Mouse (Mus musculus): ENCODE measurements around the gene Kcnma1.

Kcnma1 gene

GRCm38 (mm10) chr14:24014391-24014790, at the start of gene Kcnma1:
TSS of gene Kcnma1 (minus strand) at chr14:24014491.
- DNase-seq: no peak

GRCm38 (mm10) chr14:24059747-24060146, 45.5 kb upstream of the Kcnma1 start:
- peak; percentile 63 to 71 for DNase-seq

GRCm38 (mm10) chr14:24059287-24059686, 45.0 kb upstream of the Kcnma1 start:
- no peak for DNase-seq

GRCm38 (mm10) chr14:24051821-24052220, 37.5 kb upstream of the Kcnma1 start:
- no peak for DNase-seq

- DNase-seq: no peak
Measured at GRCm38 (mm10) chr14:24036609-24037008, 22.3 kb upstream of the Kcnma1 start.

GRCm38 (mm10) chr14:24036208-24036535, 21.9 kb upstream of the Kcnma1 start:
- no peak for DNase-seq

GRCm38 (mm10) chr14:24035486-24036207, 21.4 kb upstream of the Kcnma1 start:
- peak; percentile 48 to 61 for DNase-seq

- DNase-seq: no peak
Measured at GRCm38 (mm10) chr14:24032876-24033389, 18.6 kb upstream of the Kcnma1 start.

- DNase-seq: peak; percentile 94 to 97
Measured at GRCm38 (mm10) chr14:24032201-24032600, 17.9 kb upstream of the Kcnma1 start.

GRCm38 (mm10) chr14:24020718-24021117, 6.4 kb upstream of the Kcnma1 start:
- DNase-seq: no peak

GRCm38 (mm10) chr14:24009978-24010377, 4.3 kb downstream of the Kcnma1 start:
- DNase-seq: no peak

GRCm38 (mm10) chr14:24008252-24008651, 6.0 kb downstream of the Kcnma1 start:
- DNase-seq: peak; percentile 92 to 98

- peak; percentile 21 to 35 for DNase-seq
Measured at GRCm38 (mm10) chr14:24006276-24006675, 8.0 kb downstream of the Kcnma1 start.

- peak; percentile 55 to 60 for DNase-seq
Measured at GRCm38 (mm10) chr14:24004471-24005271, 9.6 kb downstream of the Kcnma1 start.

GRCm38 (mm10) chr14:24003450-24004381, 10.6 kb downstream of the Kcnma1 start:
- DNase-seq: peak; percentile 59 to 66

- DNase-seq: no peak
Measured at GRCm38 (mm10) chr14:24002647-24003046, 11.6 kb downstream of the Kcnma1 start.

GRCm38 (mm10) chr14:23997912-23998311, 16.4 kb downstream of the Kcnma1 start:
- DNase-seq: no peak

GRCm38 (mm10) chr14:23995831-23996230, 18.5 kb downstream of the Kcnma1 start:
- DNase-seq: no peak

GRCm38 (mm10) chr14:23990871-23991270, 23.4 kb downstream of the Kcnma1 start:
- DNase-seq: no peak

GRCm38 (mm10) chr14:23989696-23990095, 24.6 kb downstream of the Kcnma1 start:
- no peak for DNase-seq

- DNase-seq: no peak
Measured at GRCm38 (mm10) chr14:23982205-23982604, 32.1 kb downstream of the Kcnma1 start.

GRCm38 (mm10) chr14:23974685-23975084, 39.6 kb downstream of the Kcnma1 start:
- peak; percentile 30 to 48 for DNase-seq

GRCm38 (mm10) chr14:23966471-23966870, 47.8 kb downstream of the Kcnma1 start:
- DNase-seq: no peak

Measured in cerebellum, postnatal 14 days (tissue).